Mouse (Mus musculus): ENCODE data around the gene Man1b1. TPM values are rescaled to one million over a fixed set of nuclear protein-coding genes. Genes with fewer than 3 reads are reported as not detected.
A peak's percentile ranks its signal among the peaks of the same experiment; 100 is the strongest.

The Man1b1 gene
- polyA plus RNA-seq, 1 experiment: 23.1 TPM

DNA sequence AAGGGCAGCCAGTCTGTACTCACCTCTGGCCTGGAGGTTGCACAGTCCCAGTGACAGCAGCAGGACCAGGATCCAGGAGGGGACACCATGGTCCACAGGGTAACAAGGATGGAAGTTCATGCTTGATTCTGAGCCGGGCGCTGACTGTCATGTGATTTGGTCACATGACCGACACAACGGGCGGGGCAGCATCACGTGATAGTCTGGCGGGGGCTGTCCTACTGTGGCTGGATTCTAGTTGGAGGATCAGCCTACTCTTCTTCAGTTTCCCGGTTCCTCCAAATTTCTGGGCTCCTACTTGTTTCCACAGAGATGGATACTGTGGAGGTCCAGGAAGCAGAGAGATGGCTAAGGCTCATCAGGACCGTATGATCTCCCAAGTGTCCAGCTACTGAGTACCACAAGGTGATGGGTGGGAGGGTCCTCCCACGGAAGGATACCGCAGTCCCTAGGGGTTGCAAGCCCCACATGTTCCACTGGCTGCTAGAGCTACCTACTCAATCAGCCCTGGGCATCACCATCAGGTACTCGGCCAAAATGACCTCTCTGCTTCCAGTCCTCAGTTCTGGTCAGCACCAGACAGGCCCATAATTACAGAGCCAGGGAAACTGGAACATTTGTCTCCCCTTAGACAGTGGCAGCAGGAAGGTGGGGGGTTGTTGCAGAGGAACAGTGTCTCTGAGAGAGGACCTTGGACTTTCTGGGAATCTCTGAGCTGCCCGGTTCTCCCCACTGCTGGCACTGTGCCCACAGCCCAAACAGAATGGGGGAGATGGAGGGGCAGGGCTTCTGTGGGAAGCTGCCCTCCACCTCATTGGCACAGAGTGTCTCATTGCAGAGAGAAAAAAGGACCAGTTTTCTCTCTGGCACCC, 24.3 kb downstream of the Man1b1 start, which contains the start of gene Dpp7:
Gene Dpp7, minus strand, starts transcription at position 152 of the 872 bp plus-strand sequence.
- H3K36me3 ChIP-seq (ENCODE audit: control insufficient read depth, insufficient read depth, low read length): 0 out of 2 replicates have a peak, but pooled peaks cover 8% of the 10 kb centered on the region

DNA sequence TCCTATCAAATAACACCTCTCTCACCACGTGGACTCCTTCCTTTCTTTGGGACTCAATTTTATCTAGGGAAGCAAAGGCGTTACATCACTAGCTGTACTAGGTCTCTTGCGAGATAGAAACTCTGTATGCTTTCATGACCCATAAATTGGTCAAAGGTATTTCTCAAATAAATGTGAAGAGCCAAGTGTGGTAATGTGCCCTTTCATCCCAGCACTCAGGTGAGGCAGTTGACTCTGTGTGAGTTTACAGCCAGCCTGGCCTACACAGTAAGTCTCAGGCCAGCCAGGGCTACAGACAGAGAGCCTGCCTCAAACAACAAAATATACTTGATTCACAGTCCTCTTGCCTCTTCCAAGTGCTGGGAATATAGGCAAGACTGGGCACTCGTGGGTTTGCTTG, 27.7 kb downstream of the Man1b1 start:
- Histone ChIP-seq H3K27me3 (ENCODE audit: control insufficient read depth, insufficient read depth, low read length) (no peaks in the 10 kb centered on the region), H3K4me1 (replicated peaks; ENCODE audit: control insufficient read depth, insufficient read depth, low read length) (peaks cover 23% of the 10 kb centered on the region), H3K27ac (ENCODE audit: control insufficient read depth, insufficient read depth, low read length) (no peak overlapping the region), H3K36me3 (ENCODE audit: control insufficient read depth, insufficient read depth, low read length) (no peaks in the 10 kb centered on the region), H3K4me3 (ENCODE audit: control insufficient read depth, insufficient read depth, low read length) (no peak overlapping the region)
- TF ChIP-seq CTCF (IDR thresholded peaks at IDR 0.05; ENCODE audit: borderline replicate concordance, control insufficient read depth, extremely low read depth, insufficient read depth, low read length, poor library complexity): no peak
- TF ChIP-seq POLR2A (IDR thresholded peaks at IDR 0.05; ENCODE audit: control insufficient read depth, extremely low read depth, insufficient read depth, low read length, poor library complexity): no peak
- no peak for DNase-seq
- 88% methylated on average over 4 of the region's 4 CpGs for WGBS

More for the DNA sequence above, 24.3 kb downstream of the Man1b1 start, which contains the start of gene Dpp7:
- Histone ChIP-seq H3K4me1 (replicated peaks; ENCODE audit: control insufficient read depth, insufficient read depth, low read length) (peaks cover 13% of the 10 kb centered on the region), H3K4me3 (ENCODE audit: control insufficient read depth, insufficient read depth, low read length) (peak within 1 kb of the TSS; percentile 35), H3K27ac (ENCODE audit: control insufficient read depth, insufficient read depth, low read length) (no peak within 1 kb of the TSS), H3K27me3 (ENCODE audit: control insufficient read depth, insufficient read depth, low read length) (no peaks in the 10 kb centered on the region)
- peak; percentile 69 for DNase-seq
- TF ChIP-seq CTCF (IDR thresholded peaks at IDR 0.05; ENCODE audit: borderline replicate concordance, control insufficient read depth, extremely low read depth, insufficient read depth, low read length, poor library complexity) (no peak), POLR2A (IDR thresholded peaks at IDR 0.05; ENCODE audit: control insufficient read depth, extremely low read depth, insufficient read depth, low read length, poor library complexity) (no peak)
- WGBS: 9% methylated on average over 13 of the region's 13 CpGs

DNA sequence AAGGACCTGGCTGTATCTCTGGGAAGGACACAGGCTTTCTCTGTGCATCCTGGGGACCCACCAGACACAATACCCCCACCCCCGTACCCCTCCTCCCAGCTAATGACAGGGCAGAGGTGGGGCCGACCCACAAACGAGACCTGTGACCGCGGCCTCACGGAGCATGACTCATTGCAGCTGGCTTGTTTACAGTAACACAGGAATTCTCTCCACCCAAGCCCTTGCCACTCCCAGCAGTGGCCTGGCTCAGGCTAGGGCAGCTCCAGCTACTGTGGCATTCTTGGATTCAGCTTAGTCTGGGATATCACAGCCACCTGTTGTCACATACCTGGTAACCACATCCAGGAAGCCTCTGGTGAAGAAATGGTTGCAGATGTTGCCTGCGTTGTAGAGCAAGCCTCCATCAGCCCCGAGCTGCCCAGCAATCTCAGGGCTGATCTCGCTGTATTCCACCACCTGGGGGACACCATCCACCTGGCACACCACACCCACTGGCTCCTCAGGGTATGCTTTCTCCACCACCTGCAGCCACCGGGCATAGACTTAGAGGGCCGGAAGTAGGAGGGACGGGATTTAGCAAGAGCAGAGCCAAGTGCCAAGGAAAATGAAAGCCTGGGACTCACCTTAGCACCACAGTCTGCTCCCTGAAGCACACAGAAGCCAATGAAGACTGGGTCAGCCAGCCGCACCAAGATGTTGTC, 31.5 kb downstream of the Man1b1 start:
- Histone ChIP-seq H3K4me3 (ENCODE audit: control insufficient read depth, insufficient read depth, low read length) (no peak overlapping the region), H3K27ac (ENCODE audit: control insufficient read depth, insufficient read depth, low read length) (no peak overlapping the region), H3K4me1 (replicated peaks; ENCODE audit: control insufficient read depth, insufficient read depth, low read length) (peaks cover 11% of the 10 kb centered on the region), H3K36me3 (ENCODE audit: control insufficient read depth, insufficient read depth, low read length) (no peaks in the 10 kb centered on the region), H3K27me3 (ENCODE audit: control insufficient read depth, insufficient read depth, low read length) (no peaks in the 10 kb centered on the region)
- no peak for DNase-seq
- WGBS: 68% methylated on average over 13 of the region's 13 CpGs
- TF ChIP-seq CTCF (IDR thresholded peaks at IDR 0.05; ENCODE audit: borderline replicate concordance, control insufficient read depth, extremely low read depth, insufficient read depth, low read length, poor library complexity) (no peak), POLR2A (IDR thresholded peaks at IDR 0.05; ENCODE audit: control insufficient read depth, extremely low read depth, insufficient read depth, low read length, poor library complexity) (no peak)

DNA sequence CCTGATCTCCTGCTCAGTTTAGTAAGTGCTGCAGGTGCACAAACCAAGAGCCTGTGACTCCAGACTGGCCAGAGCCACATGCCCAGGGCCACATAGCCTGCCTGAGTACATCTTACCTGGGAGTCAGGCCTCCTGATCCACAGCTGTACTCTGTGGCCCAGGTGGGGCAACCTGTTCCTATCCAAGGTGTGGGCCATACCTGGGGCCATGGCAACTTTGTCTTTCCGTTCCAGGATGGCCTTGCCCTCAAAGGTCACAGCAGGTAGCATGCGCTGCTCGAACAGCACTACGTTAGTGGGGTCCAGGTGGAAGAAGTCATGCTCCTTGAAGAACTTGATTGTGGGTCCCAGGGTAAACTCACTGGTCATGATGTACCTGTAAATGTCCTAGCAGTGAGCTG, 32.2 kb downstream of the Man1b1 start:
- H3K4me3 ChIP-seq (ENCODE audit: control insufficient read depth, insufficient read depth, low read length): no peak overlapping the region
- no peak for TF ChIP-seq POLR2A (IDR thresholded peaks at IDR 0.05; ENCODE audit: control insufficient read depth, extremely low read depth, insufficient read depth, low read length, poor library complexity)
- no peak for TF ChIP-seq CTCF (IDR thresholded peaks at IDR 0.05; ENCODE audit: borderline replicate concordance, control insufficient read depth, extremely low read depth, insufficient read depth, low read length, poor library complexity)
- no peak overlapping the region for H3K27ac ChIP-seq (ENCODE audit: control insufficient read depth, insufficient read depth, low read length)
- no peaks in the 10 kb centered on the region for H3K27me3 ChIP-seq (ENCODE audit: control insufficient read depth, insufficient read depth, low read length)
- no peak for DNase-seq
- peaks cover 11% of the 10 kb centered on the region for H3K4me1 ChIP-seq (replicated peaks; ENCODE audit: control insufficient read depth, insufficient read depth, low read length)
- no peaks in the 10 kb centered on the region for H3K36me3 ChIP-seq (ENCODE audit: control insufficient read depth, insufficient read depth, low read length)
- WGBS: 97% methylated on average over 4 of the region's 4 CpGs

DNA sequence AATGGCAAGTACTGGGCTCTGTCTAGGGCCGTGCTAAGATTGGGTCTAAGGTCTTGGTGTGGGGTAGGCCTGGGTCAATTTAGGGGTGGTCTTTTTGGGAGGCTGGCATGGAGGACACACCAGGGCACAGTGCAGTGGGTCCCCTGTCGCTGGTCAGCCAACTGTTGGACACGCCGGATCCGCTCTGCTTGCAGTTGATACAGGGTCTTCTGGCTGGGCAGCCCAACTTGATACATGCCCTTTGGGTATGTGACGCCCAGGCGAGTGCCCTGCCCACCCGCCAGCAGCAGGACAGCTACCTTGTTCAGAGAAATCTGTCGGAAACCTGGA, 32.6 kb downstream of the Man1b1 start:
- no peak for DNase-seq
- TF ChIP-seq POLR2A (IDR thresholded peaks at IDR 0.05; ENCODE audit: control insufficient read depth, extremely low read depth, insufficient read depth, low read length, poor library complexity): no peak
- peaks cover 11% of the 10 kb centered on the region for H3K4me1 ChIP-seq (replicated peaks; ENCODE audit: control insufficient read depth, insufficient read depth, low read length)
- H3K27me3 ChIP-seq (ENCODE audit: control insufficient read depth, insufficient read depth, low read length): no peaks in the 10 kb centered on the region
- no peaks in the 10 kb centered on the region for H3K36me3 ChIP-seq (ENCODE audit: control insufficient read depth, insufficient read depth, low read length)
- peak overlapping the region; percentile 91 for H3K4me3 ChIP-seq (ENCODE audit: control insufficient read depth, insufficient read depth, low read length)
- no peak overlapping the region for H3K27ac ChIP-seq (ENCODE audit: control insufficient read depth, insufficient read depth, low read length)
- WGBS: 41% methylated on average over 9 of the region's 9 CpGs

DNA sequence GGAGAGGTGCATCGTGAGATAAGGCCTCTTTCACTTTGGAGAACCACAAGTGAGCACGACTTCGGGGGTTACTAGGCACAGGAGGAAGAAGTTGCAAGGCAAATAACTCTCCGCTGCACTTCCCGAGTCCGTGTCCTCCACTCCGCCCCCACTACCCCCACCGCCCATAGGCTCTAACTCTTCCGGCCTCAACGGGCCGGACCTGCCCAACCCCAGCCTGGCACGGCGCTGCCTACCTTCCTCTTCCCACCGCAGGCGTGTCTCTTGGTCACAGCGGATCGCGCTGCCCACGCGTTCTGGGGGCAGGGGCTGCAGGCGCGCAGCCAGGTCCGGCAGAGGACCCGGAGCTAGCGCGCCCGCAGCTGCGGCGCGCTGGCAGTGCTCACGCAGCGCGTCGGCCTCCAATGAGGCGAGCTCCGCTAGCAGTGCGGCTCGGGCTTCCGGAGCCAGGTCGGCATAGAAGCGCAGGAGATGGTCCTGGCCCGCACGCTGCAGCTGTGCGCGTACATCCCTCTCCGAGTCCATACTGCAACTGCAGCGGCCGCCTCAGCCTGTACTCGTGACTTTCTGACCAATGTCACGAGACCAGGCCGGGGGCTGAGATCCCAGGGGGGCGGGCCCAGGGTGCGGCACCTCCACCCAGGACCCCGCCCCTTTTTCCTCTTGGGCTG, 33.1 kb downstream of the Man1b1 start, which contains the start of gene Uap1l1:
Gene Uap1l1, minus strand, starts transcription at position 592 of the 671 bp plus-strand sequence.
- Histone ChIP-seq H3K4me3 (ENCODE audit: control insufficient read depth, insufficient read depth, low read length) (peak within 1 kb of the TSS; percentile 91), H3K27ac (ENCODE audit: control insufficient read depth, insufficient read depth, low read length) (no peak within 1 kb of the TSS), H3K36me3 (ENCODE audit: control insufficient read depth, insufficient read depth, low read length) (no peaks in the 10 kb centered on the region), H3K4me1 (replicated peaks; ENCODE audit: control insufficient read depth, insufficient read depth, low read length) (peaks cover 11% of the 10 kb centered on the region), H3K27me3 (ENCODE audit: control insufficient read depth, insufficient read depth, low read length) (no peaks in the 10 kb centered on the region)
- DNase-seq: peak; percentile 58
- under 1% methylated on average over 54 of the region's 54 CpGs for WGBS
- TF ChIP-seq POLR2A (IDR thresholded peaks at IDR 0.05; ENCODE audit: control insufficient read depth, extremely low read depth, insufficient read depth, low read length, poor library complexity) (peak; percentile 40; the same call in 1 of the 2 replicates), CTCF (IDR thresholded peaks at IDR 0.05; ENCODE audit: borderline replicate concordance, control insufficient read depth, extremely low read depth, insufficient read depth, low read length, poor library complexity) (peak; percentile 53; the same call in 1 of the 2 replicates)

Data from thymus, adult 2 months (tissue).